Mouse (Mus musculus): ENCODE measurements around the gene Jph2. TPM values are rescaled to one million over a fixed set of nuclear protein-coding genes. Genes with fewer than 3 reads are reported as not detected.

Jph2 gene
- polyA plus RNA-seq, 1 experiment from 2014 or later = 0.52 TPM

Other genes starting within 250 kb of the Jph2 start
- 16.3 and 17.8 TPM in 2 replicates for gene Tox2, start 194.9 kb downstream of the Jph2 start, polyA plus RNA-seq (2016; fragmentation: Nextera tagmentation; extraction: Ambion mirVana)
- 94.0 and 99.5 TPM in 2 replicates for gene Oser1, start 26.7 kb upstream of the Jph2 start, polyA plus RNA-seq (2016; fragmentation: Nextera tagmentation; extraction: Ambion mirVana)
- 7.6 and 9.1 TPM in 2 replicates for gene Gdap1l1, start 40.5 kb upstream of the Jph2 start, polyA plus RNA-seq (2016; fragmentation: Nextera tagmentation; extraction: Ambion mirVana)
- gene Fitm2, start 74.6 kb upstream of the Jph2 start, polyA plus RNA-seq (2016; fragmentation: Nextera tagmentation; extraction: Ambion mirVana) = 9.4 and 10.5 TPM in 2 replicates
- not detected in 2 replicates for gene R3hdml, start 94.3 kb upstream of the Jph2 start, polyA plus RNA-seq (2016; fragmentation: Nextera tagmentation; extraction: Ambion mirVana)
- gene Hnf4a, start 108.8 kb upstream of the Jph2 start, polyA plus RNA-seq (2016; fragmentation: Nextera tagmentation; extraction: Ambion mirVana) = not detected in 2 replicates
- gene Ttpal, start 204.3 kb upstream of the Jph2 start, polyA plus RNA-seq (2016; fragmentation: Nextera tagmentation; extraction: Ambion mirVana) = 31.3 and 33.4 TPM in 2 replicates
- gene Serinc3, start 247.1 kb upstream of the Jph2 start, polyA plus RNA-seq (2016; fragmentation: Nextera tagmentation; extraction: Ambion mirVana) = 21.9 and 22.1 TPM in 2 replicates

Measured in embryonic facial prominence, embryonic 10.5 days (tissue).